Mouse (Mus musculus) v-Abl transformed pro-B cells (cell line): ENCODE measurements around the gene Rnf11.
"Not testable (repeated sequence)": the region's sequence is repeated elsewhere in the genome, so short reads cannot be mapped to it uniquely, and the experiment has no call there.

Experiments used
- in situ Hi-C, 2 experiments: fragments of 400-800 bp; cut with MboI; formaldehyde crosslinking; loops; one replicate each; pipeline ENCODE4 v1.15.1; 2025; ENCODE audit not compliant: unreplicated experiment in 2 of 2

Gene Rnf11

GRCm38 (mm10) chr4:109419563-109419962 lies 65.0 kb downstream of the Rnf11 start:
- in situ Hi-C loops, result no loop called here

- in situ Hi-C loops, result no loop called here
Measured at GRCm38 (mm10) chr4:109419017-109419416, 65.5 kb downstream of the Rnf11 start.

GRCm38 (mm10) chr4:109417998-109418397 lies 66.5 kb downstream of the Rnf11 start:
- in situ Hi-C loops, result no loop called here

GRCm38 (mm10) chr4:109412233-109412632 lies 72.3 kb downstream of the Rnf11 start:
- in situ Hi-C loops, result no loop called here

- in situ Hi-C loops, result no loop called here
Measured at GRCm38 (mm10) chr4:109411377-109411967, 73.1 kb downstream of the Rnf11 start.

GRCm38 (mm10) chr4:109410681-109411376 lies 73.7 kb downstream of the Rnf11 start:
- in situ Hi-C loops, result no loop called here

GRCm38 (mm10) chr4:109407701-109408485 lies 76.6 kb downstream of the Rnf11 start:
- in situ Hi-C loops, result no loop called here

- in situ Hi-C loops, result no loop called here
Measured at GRCm38 (mm10) chr4:109407176-109407520, 77.4 kb downstream of the Rnf11 start.

- in situ Hi-C loops, result no loop called here
Measured at GRCm38 (mm10) chr4:109406486-109407175, 77.9 kb downstream of the Rnf11 start, which contains the start of gene Ttc39a. Ttc39a (plus strand) TSS chr4:109406623.

- in situ Hi-C loops, result no loop called here
Measured at GRCm38 (mm10) chr4:109406054-109406485, 78.5 kb downstream of the Rnf11 start.

- in situ Hi-C loops, result no loop called here
Measured at GRCm38 (mm10) chr4:109405415-109405814, 79.1 kb downstream of the Rnf11 start.

- in situ Hi-C loops, result not testable (repeated sequence)
Measured at GRCm38 (mm10) chr4:109404908-109405307, 79.6 kb downstream of the Rnf11 start.

- in situ Hi-C loops, result no loop called here
Measured at GRCm38 (mm10) chr4:109401176-109401689, 83.3 kb downstream of the Rnf11 start.
